Mouse (Mus musculus) megakaryocyte, embryonic 14.5 days (primary cell): ENCODE results near the gene Lztr1.
"Not testable (repeated sequence)": the region's sequence is repeated elsewhere in the genome, so short reads cannot be mapped to it uniquely, and the experiment has no call there.

Experiments
- FLI1 ChIP-seq: IDR thresholded peaks from 2 replicates; pipeline ENCODE4 v1.6.1; 2012; ENCODE audit warnings: low read length, inconsistent platforms, mixed read lengths
- GATA1 ChIP-seq: IDR thresholded peaks from 3 replicates; pipeline ENCODE4 v1.6.1; 2012; ENCODE audit warnings: mixed read lengths, low read length, inconsistent platforms, borderline replicate concordance

- not testable (repeated sequence) for TF ChIP-seq GATA1, FLI1
These were observed 46.2 kb downstream of the Lztr1 start for GRCm38 (mm10) chr16:17554702-17555101.
